Mouse (Mus musculus) lung, postnatal 10 days (tissue): ENCODE results near the gene Gm29776.

Source experiments
- DNase-seq: peaks from one replicate; pipeline ENCODE4 v3.0.0; 2021

Gene Gm29776

DNA sequence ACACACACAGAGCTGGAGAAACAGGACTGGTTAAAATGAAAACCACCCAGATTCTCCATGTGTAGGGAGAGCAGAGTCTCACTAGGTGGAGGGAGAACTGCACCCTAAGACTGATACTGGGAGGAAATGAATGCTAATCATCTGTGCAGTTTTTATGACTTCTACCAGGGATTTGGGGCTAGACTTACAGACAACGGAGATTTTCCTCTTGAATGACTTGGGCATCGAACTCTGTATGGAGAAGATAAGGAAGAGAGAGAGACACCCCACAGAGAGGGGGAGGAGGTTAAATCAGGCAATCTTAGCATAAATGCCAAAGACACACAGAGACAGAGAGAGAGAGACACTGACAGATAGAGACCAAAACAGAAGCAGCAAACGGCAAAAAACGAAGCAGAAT is 50.7 kb downstream of the Gm29776 start:
- DNase-seq: no peak

DNA sequence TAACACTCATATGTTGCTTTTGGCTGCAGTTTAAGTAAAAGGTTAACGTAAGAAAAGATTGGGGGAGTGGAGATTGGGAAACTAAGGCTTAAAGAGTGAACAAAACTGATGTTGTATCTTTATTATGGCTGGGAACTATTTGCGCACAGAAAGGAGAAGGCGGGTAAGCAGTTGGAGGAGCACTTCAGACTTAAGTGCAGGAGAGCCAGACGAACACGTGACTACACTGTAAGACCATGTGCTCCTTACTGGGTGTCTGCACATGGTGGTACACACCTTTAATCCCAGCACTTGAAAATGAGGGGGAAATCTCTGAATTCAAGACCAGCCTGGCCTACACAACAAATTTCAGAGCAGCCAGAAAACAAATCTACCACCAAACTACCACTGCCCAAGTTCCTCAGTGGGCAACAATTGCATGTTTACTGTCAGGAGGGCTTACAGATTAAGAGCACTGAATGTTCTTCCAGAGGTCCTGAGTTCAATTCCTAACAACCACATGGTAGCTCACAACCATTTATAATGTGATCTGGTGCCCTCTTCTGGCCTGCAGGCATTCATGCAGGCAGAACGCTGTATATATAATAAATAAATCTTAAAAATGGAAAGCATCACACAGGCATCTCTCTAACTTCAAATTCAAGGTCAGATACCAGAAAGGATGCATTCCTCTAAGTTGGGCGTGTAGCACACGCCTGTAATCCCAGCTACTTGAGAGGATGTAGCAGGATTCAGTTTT is 51.6 kb downstream of the Gm29776 start:
- DNase-seq: no peak

DNA sequence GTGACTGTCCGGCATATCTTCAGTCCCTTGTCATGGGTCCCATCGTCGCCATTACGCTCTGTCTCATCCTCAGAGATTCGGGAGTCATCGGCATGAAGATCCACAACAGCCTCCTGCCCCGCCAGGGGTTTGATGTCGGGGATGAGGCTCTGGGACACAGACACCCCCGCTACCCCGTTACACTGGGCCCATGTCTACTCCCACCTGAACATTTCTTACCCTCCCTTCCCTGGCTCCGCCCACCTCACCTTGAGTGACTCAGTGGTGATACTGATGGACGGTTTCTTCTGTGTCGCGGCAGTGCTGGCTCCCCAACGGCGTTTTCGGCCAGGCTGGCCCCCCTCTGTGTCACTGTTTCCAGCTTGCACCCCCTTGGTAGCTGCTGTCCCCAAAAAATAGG is 52.2 kb downstream of the Gm29776 start:
- DNase-seq: no peak

GRCm38 (mm10) chr14:54644294-54644693 is 54.3 kb downstream of the Gm29776 start:
- no peak for DNase-seq

DNA sequence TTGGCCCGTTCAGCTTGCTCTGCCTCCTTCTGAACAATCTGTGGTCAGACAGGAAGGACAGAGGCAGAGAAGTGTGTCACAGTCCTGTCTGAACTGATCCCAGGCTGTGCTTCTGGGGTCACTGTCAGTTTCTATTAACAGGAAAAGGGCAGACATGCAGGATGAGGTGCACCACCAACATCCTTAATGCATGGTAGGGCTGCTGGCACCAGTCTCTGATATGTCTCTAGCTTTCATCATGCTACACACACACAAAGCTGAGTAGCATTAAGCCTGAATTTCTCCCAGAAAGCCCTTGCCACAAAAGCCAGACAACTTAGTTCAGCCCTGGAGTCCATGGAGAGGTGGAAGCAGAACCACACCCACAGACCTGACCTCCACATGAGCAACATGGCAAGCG is 55.6 kb downstream of the Gm29776 start:
- no peak for DNase-seq
